ENCODE assay signal across 9 mouse cellular contexts in genomic region chr16:76406897-76407296, GRCm38 (mm10). TPM values are rescaled to one million over a fixed set of nuclear protein-coding genes. Genes with fewer than 3 reads are reported as not detected.
DNase-seq lines count a peak whose midpoint lies in the region; ATAC-seq lines count a peak whose summit lies in the region.
"Had no signal": no experiment of that assay in that cellular context is flagged by ENCODE, and none has a peak within 500 bp of the region (broad histone marks: within the 10 kb centered on the region; RNA-seq: fewer than 3 reads in every experiment).

No protein-coding gene starts in this region.

- peak; percentile 24 for DNase-seq in gastrocnemius, adult 18-20 months (ENCODE audit: low spot score)
- DNase-seq in gastrocnemius, postnatal 25 days = no peak
- no peak for DNase-seq in liver, embryonic 11.5 days (ENCODE audit: low spot score)
- peak; percentile 17 for DNase-seq in naive thymus-derived CD4-positive, alpha-beta T cell, adult 2 months (ENCODE audit: low read depth)
- DNase-seq: cerebellum, adult 8-10 months had no signal

- no peaks in the 10 kb centered on the region; the same call in 1 of the 2 replicates for H3K27me3 ChIP-seq in liver, embryonic 15.5 days
- H3K27me3 ChIP-seq in liver, embryonic 11.5 days (replicated peaks; ENCODE audit: control insufficient read depth, insufficient read depth, low read length) = no peaks in the 10 kb centered on the region
- H3K27me3 ChIP-seq in heart, embryonic 12.5 days (replicated peaks) = no peaks in the 10 kb centered on the region
- H3K27me3 ChIP-seq in forebrain, embryonic 16.5 days (replicated peaks; ENCODE audit: control insufficient read depth, insufficient read depth, low read length) = no peaks in the 10 kb centered on the region

- H3K27ac ChIP-seq in liver, embryonic 15.5 days (replicated peaks) = no peak overlapping the region
- H3K27ac ChIP-seq in liver, embryonic 11.5 days (ENCODE audit: low read depth, low read length) = no peak overlapping the region
- peak overlapping the region; percentile 53 for H3K27ac ChIP-seq in heart, embryonic 12.5 days (ENCODE audit: poor library complexity, severe bottlenecking)
- H3K27ac ChIP-seq in forebrain, embryonic 16.5 days (ENCODE audit: low read length) = no peak overlapping the region

- WGBS in liver, embryonic 15.5 days (ENCODE audit: insufficient replicate concordance) = 27% methylated on average over 7 of the region's 7 CpGs
- 40% methylated on average over 7 of the region's 7 CpGs for WGBS in liver, embryonic 11.5 days
- WGBS in heart, embryonic 12.5 days = 36% methylated on average over 7 of the region's 7 CpGs
- 56% methylated on average over 7 of the region's 7 CpGs for WGBS in forebrain, embryonic 16.5 days

- H3K4me1 ChIP-seq in liver, embryonic 15.5 days (replicated peaks) = 0 out of 2 replicates have a peak, but pooled peaks cover 3% of the 10 kb centered on the region
- H3K4me1 ChIP-seq in liver, embryonic 11.5 days (replicated peaks; ENCODE audit: control insufficient read depth, insufficient read depth, low read length) = no peaks in the 10 kb centered on the region
- peaks cover 22% of the 10 kb centered on the region for H3K4me1 ChIP-seq in heart, embryonic 12.5 days (replicated peaks)
- H3K4me1 ChIP-seq in forebrain, embryonic 16.5 days (replicated peaks; ENCODE audit: control insufficient read depth, insufficient read depth, low read length) = no peaks in the 10 kb centered on the region

- no peak overlapping the region for H3K4me3 ChIP-seq in liver, embryonic 15.5 days (replicated peaks)
- H3K4me3 ChIP-seq in liver, embryonic 11.5 days (ENCODE audit: low read depth, low read length) = no peak overlapping the region
- H3K4me3 ChIP-seq in heart, embryonic 12.5 days = no peak overlapping the region
- no peak overlapping the region for H3K4me3 ChIP-seq in forebrain, embryonic 16.5 days (replicated peaks; ENCODE audit: low read length)

- H3K9me3 ChIP-seq in liver, embryonic 15.5 days (replicated peaks) = no peaks in the 10 kb centered on the region
- no peaks in the 10 kb centered on the region for H3K9me3 ChIP-seq in liver, embryonic 11.5 days (ENCODE audit: control insufficient read depth, low read length)
- no peaks in the 10 kb centered on the region for H3K9me3 ChIP-seq in heart, embryonic 12.5 days (replicated peaks)
- no peaks in the 10 kb centered on the region for H3K9me3 ChIP-seq in forebrain, embryonic 16.5 days (ENCODE audit: control insufficient read depth, low read length)

- no peak overlapping the region for H3K9ac ChIP-seq in liver, embryonic 15.5 days
- no peak overlapping the region for H3K9ac ChIP-seq in liver, embryonic 11.5 days (ENCODE audit: low read depth, low read length)
- H3K9ac ChIP-seq in heart, embryonic 12.5 days = no peak overlapping the region
- no peak overlapping the region for H3K9ac ChIP-seq in forebrain, embryonic 16.5 days (replicated peaks; ENCODE audit: low read depth, low read length)

- ATAC-seq in liver, embryonic 15.5 days (ENCODE audit: insufficient read depth) = no peak
- no peak for ATAC-seq in liver, embryonic 11.5 days (replicated peaks; ENCODE audit: low FRiP score)
- ATAC-seq in heart, embryonic 12.5 days (ENCODE audit: insufficient number of reproducible peaks, low FRiP score) = no peak
- no peak for ATAC-seq in megakaryocyte, adult 5-6 weeks (ENCODE audit: poor library complexity, severe bottlenecking)
- no peak for ATAC-seq in forebrain, embryonic 16.5 days

- H3K4me2 ChIP-seq in liver, embryonic 15.5 days = 0 out of 2 replicates have a peak overlapping the region, but pooled peaks have one; percentile 21
- no peak overlapping the region; the same call in 1 of the 2 replicates for H3K4me2 ChIP-seq in liver, embryonic 11.5 days
- peak overlapping the region; percentile 38 for H3K4me2 ChIP-seq in heart, embryonic 12.5 days
- H3K4me2 ChIP-seq in forebrain, embryonic 16.5 days (ENCODE audit: low read length) = no peak overlapping the region

- no peaks in the 10 kb centered on the region for H3K36me3 ChIP-seq in liver, embryonic 15.5 days (replicated peaks)
- no peaks in the 10 kb centered on the region for H3K36me3 ChIP-seq in liver, embryonic 11.5 days (ENCODE audit: control insufficient read depth, insufficient read depth, low read length)
- no peaks in the 10 kb centered on the region for H3K36me3 ChIP-seq in heart, embryonic 12.5 days
- H3K36me3 ChIP-seq in forebrain, embryonic 16.5 days (ENCODE audit: control insufficient read depth, insufficient read depth) = no peaks in the 10 kb centered on the region

RNA-seq across cellular contexts. Expression of gene Nrip1, which starts 33.3 kb away (rescaled TPM):
- 10 to 100 TPM; 32.8 to 45.6 TPM for total RNA-seq in gastrocnemius, adult 18-20 months (2021)
- total RNA-seq in gastrocnemius, postnatal 25 days (2021) = 10 to 100 TPM; 19.2 to 39.4 TPM
- polyA plus RNA-seq in liver, embryonic 15.5 days (2015; fragmentation: Nextera tagmentation; extraction: Ambion mirVana) = 19.1 and 19.9 TPM in 2 replicates
- 35.0 and 37.3 TPM in 2 replicates for polyA plus RNA-seq in liver, embryonic 11.5 days (2014; fragmentation: Nextera tagmentation; extraction: Ambion mirVana)
- 28.5 and 29.6 TPM in 2 replicates for polyA plus RNA-seq in heart, embryonic 12.5 days (2016; fragmentation: Nextera tagmentation; extraction: Ambion mirVana)
- total RNA-seq in megakaryocyte, adult 5-6 weeks (2015) = 21.6 and 22.9 TPM in 2 replicates
- total RNA-seq in megakaryocyte, adult 5-6 weeks (2017) = 12.2 and 18.3 TPM in 2 replicates
- 38.7 and 44.4 TPM in 2 replicates for polyA plus RNA-seq in forebrain, embryonic 16.5 days (2015; fragmentation: Nextera tagmentation; extraction: Ambion mirVana)

Comparison
In these comparisons a context has a peak if more than half of its experiments do, and no peak if none do; other contexts are left out.
1. DNase-seq: peak in gastrocnemius, adult 18-20 months (single experiment) and naive thymus-derived CD4-positive, alpha-beta T cell, adult 2 months (single experiment); none in gastrocnemius, postnatal 25 days (single experiment) and liver, embryonic 11.5 days (single experiment).
2. H3K4me2 ChIP-seq: peak in liver, embryonic 15.5 days (single experiment) and heart, embryonic 12.5 days (single experiment); none in liver, embryonic 11.5 days (single experiment) and forebrain, embryonic 16.5 days (single experiment).